Mouse (Mus musculus) cerebellum, adult 2 months (tissue): ENCODE data around the gene Olfr669. TPM values are rescaled to one million over a fixed set of nuclear protein-coding genes. Genes with fewer than 3 reads are reported as not detected.
"Not testable (repeated sequence)": the region's sequence is repeated elsewhere in the genome, so short reads cannot be mapped to it uniquely, and the experiment has no call there.

Experiments used
- DNase-seq, 2 experiments: peaks; one replicate each; pipeline ENCODE4 v3.0.0; 2021
- H3K27ac ChIP-seq: fragments of 200-500 bp; 2 replicates; pipeline ENCODE4 v1.5.1; 2012; ENCODE audit warnings: low read length, control low read depth, inconsistent platforms; ENCODE audit not compliant: insufficient read depth
- H3K27me3 ChIP-seq: fragments of 200-500 bp; 2 replicates; pipeline ENCODE4 v1.6.1; 2012; ENCODE audit warnings: inconsistent platforms, mild to moderate bottlenecking, low read length, moderate library complexity; ENCODE audit not compliant: control insufficient read depth, insufficient read depth
- H3K4me1 ChIP-seq: fragments of 200-500 bp; 2 replicates; pipeline ENCODE4 v1.6.1; 2011; ENCODE audit warnings: low read length; ENCODE audit not compliant: control insufficient read depth, insufficient read depth
- H3K4me3 ChIP-seq: fragments of 200-500 bp; replicated peaks from 2 replicates; pipeline ENCODE3; 2011; ENCODE audit warnings: mild to moderate bottlenecking, low read depth, low read length, control low read depth; ENCODE audit not compliant: insufficient read depth
- CTCF ChIP-seq: fragments of 200-500 bp; IDR thresholded peaks from 2 replicates; pipeline ENCODE4 v1.5.1; 2011; ENCODE audit warnings: low read depth, mild to moderate bottlenecking, control low read depth, low read length, moderate library complexity, borderline replicate concordance; ENCODE audit not compliant: insufficient read depth
- POLR2A ChIP-seq: fragments of 200-500 bp; IDR thresholded peaks from 2 replicates; pipeline ENCODE4 v1.6.1; 2011; ENCODE audit warnings: low read length, control low read depth, borderline replicate concordance; ENCODE audit not compliant: insufficient read depth
- WGBS: fragments of 180-500 bp; shearing (Covaris S2); methylation state at CpG from one replicate; pipeline ENCODE4 v1.1.7; 2018; 5-methylcytosine and 5-hydroxymethylcytosine counted together
- polyA plus RNA-seq: library from polyadenylated mRNA; depleted of rRNA; stranded (reverse); fragments of >200 nt; gene quantifications from 2 replicates; pipeline ENCODE4 v1.2.3, GENCODE M21; 2012; rRNA removed

The Olfr669 gene
- polyA plus RNA-seq, result not detected in 2 replicates

- H3K27ac ChIP-seq, result no peak within 1 kb of the TSS
- H3K4me3 ChIP-seq, result no peak within 1 kb of the TSS
- WGBS, result 91% methylated on average over 1 of the region's 1 CpGs
- H3K4me1 ChIP-seq, result no peaks in the 10 kb centered on the region
- TF ChIP-seq CTCF (no peak), POLR2A (no peak)
- H3K27me3 ChIP-seq, result no peaks in the 10 kb centered on the region
- no peak for DNase-seq
Measured at GRCm38 (mm10) chr7:104933940-104934339, at the start of gene Olfr669. TSS of gene Olfr669 (plus strand) at chr7:104934240.

- no peak within 1 kb of the TSS for H3K4me3 ChIP-seq
- 82% methylated on average over 2 of the region's 2 CpGs for WGBS
- no peak within 1 kb of the TSS for H3K27ac ChIP-seq
Measured at GRCm38 (mm10) chr7:104895852-104896251, 38.2 kb upstream of the Olfr669 start, which contains the start of gene Olfr666. TSS of gene Olfr666 (minus strand) at chr7:104895952.

GRCm38 (mm10) chr7:104921382-104921781, 12.7 kb upstream of the Olfr669 start, which contains the start of gene Olfr667:
TSS of gene Olfr667 (minus strand) at chr7:104921482.
- no peak for DNase-seq
- Histone ChIP-seq H3K4me1 (no peaks in the 10 kb centered on the region), H3K27ac (no peak within 1 kb of the TSS), H3K27me3 (no peaks in the 10 kb centered on the region), H3K4me3 (no peak within 1 kb of the TSS)
- TF ChIP-seq POLR2A (no peak), CTCF (no peak)
- WGBS, result 76% methylated on average over 1 of the region's 1 CpGs

More at GRCm38 (mm10) chr7:104895852-104896251, 38.2 kb upstream of the Olfr669 start, which contains the start of gene Olfr666:
- Histone ChIP-seq H3K27me3 (no peaks in the 10 kb centered on the region), H3K4me1 (no peaks in the 10 kb centered on the region)
- DNase-seq, result no peak
- TF ChIP-seq CTCF, result no peak

GRCm38 (mm10) chr7:104927957-104928356, 6.1 kb upstream of the Olfr669 start, which contains the start of gene Olfr668:
TSS of gene Olfr668 (minus strand) at chr7:104928057.
- WGBS, result 73% methylated on average over 1 of the region's 1 CpGs
- no peak within 1 kb of the TSS for H3K27ac ChIP-seq
- no peak within 1 kb of the TSS for H3K4me3 ChIP-seq
- no peak for DNase-seq
- H3K4me1 ChIP-seq, result no peaks in the 10 kb centered on the region
- H3K27me3 ChIP-seq, result no peaks in the 10 kb centered on the region
- no peak for TF ChIP-seq POLR2A
- no peak for TF ChIP-seq CTCF

GRCm38 (mm10) chr7:104950234-104950633, 16.2 kb downstream of the Olfr669 start:
- H3K4me3 ChIP-seq, H3K27ac ChIP-seq, DNase-seq, H3K27me3 ChIP-seq, H3K4me1 ChIP-seq: not testable (repeated sequence)
- WGBS, result 93% methylated on average over 16 of the region's 16 CpGs

GRCm38 (mm10) chr7:104962520-104962919, 28.5 kb downstream of the Olfr669 start, which contains the start of gene Olfr670:
TSS of gene Olfr670 (minus strand) at chr7:104962620.
- no peak within 1 kb of the TSS for H3K27ac ChIP-seq

GRCm38 (mm10) chr7:104972507-104972906, 38.5 kb downstream of the Olfr669 start:
- not testable (repeated sequence) for H3K27me3 ChIP-seq, H3K4me3 ChIP-seq, DNase-seq, H3K27ac ChIP-seq, H3K4me1 ChIP-seq
- 59% methylated on average over 2 of the region's 2 CpGs for WGBS

More at GRCm38 (mm10) chr7:104962520-104962919, 28.5 kb downstream of the Olfr669 start, which contains the start of gene Olfr670:
- no peak for DNase-seq
- TF ChIP-seq POLR2A, result no peak
- H3K4me3 ChIP-seq, result no peak within 1 kb of the TSS
- WGBS, result 55% methylated on average over 1 of the region's 1 CpGs
- no peaks in the 10 kb centered on the region for H3K27me3 ChIP-seq
- no peaks in the 10 kb centered on the region for H3K4me1 ChIP-seq

- no peak for DNase-seq
- H3K27ac ChIP-seq, result no peak within 1 kb of the TSS
- H3K4me3 ChIP-seq, result no peak within 1 kb of the TSS
- WGBS, result 70% methylated on average over 1 of the region's 1 CpGs
- H3K27me3 ChIP-seq, result no peaks in the 10 kb centered on the region
- TF ChIP-seq POLR2A (no peak), CTCF (no peak)
- no peaks in the 10 kb centered on the region for H3K4me1 ChIP-seq
Measured at GRCm38 (mm10) chr7:104979026-104979425, 45.0 kb downstream of the Olfr669 start, which contains the start of gene Olfr671. TSS of gene Olfr671 (minus strand) at chr7:104979126.

Other genes starting within 250 kb of the Olfr669 start
- not detected in 2 replicates for gene Olfr661, start 247.7 kb upstream of the Olfr669 start, polyA plus RNA-seq
- gene Usp17le, start 156.8 kb upstream of the Olfr669 start, polyA plus RNA-seq, result not detected in 2 replicates
- not detected in 2 replicates for gene Usp17lb, start 91.6 kb upstream of the Olfr669 start, polyA plus RNA-seq
- not detected in 2 replicates for gene Usp17la, start 77.2 kb upstream of the Olfr669 start, polyA plus RNA-seq
- not detected in 2 replicates for gene Olfr665, start 56.2 kb upstream of the Olfr669 start, polyA plus RNA-seq
- not detected in 2 replicates for gene Olfr666, start 38.3 kb upstream of the Olfr669 start, polyA plus RNA-seq
- gene Olfr667, start 12.8 kb upstream of the Olfr669 start, polyA plus RNA-seq, result not detected in 2 replicates
- not detected in 2 replicates for gene Olfr668, start 6.2 kb upstream of the Olfr669 start, polyA plus RNA-seq
- gene Olfr670, start 28.4 kb downstream of the Olfr669 start, polyA plus RNA-seq, result not detected in 2 replicates
- gene Olfr671, start 44.9 kb downstream of the Olfr669 start, polyA plus RNA-seq, result not detected in 2 replicates
- gene Olfr672, start 67.8 kb downstream of the Olfr669 start, polyA plus RNA-seq, result not detected in 2 replicates
- gene Olfr675, start 94.2 kb downstream of the Olfr669 start, polyA plus RNA-seq, result not detected in 2 replicates
- gene Olfr676, start 98.5 kb downstream of the Olfr669 start, polyA plus RNA-seq, result not detected in 2 replicates
- gene Olfr677, start 117.1 kb downstream of the Olfr669 start, polyA plus RNA-seq, result not detected in 2 replicates
- not detected in 2 replicates for gene Olfr678, start 130.2 kb downstream of the Olfr669 start, polyA plus RNA-seq
- gene Olfr679, start 147.0 kb downstream of the Olfr669 start, polyA plus RNA-seq, result not detected in 2 replicates
- gene Olfr680-ps1, start 158.6 kb downstream of the Olfr669 start, polyA plus RNA-seq, result not detected in 2 replicates
- gene Olfr681, start 182.6 kb downstream of the Olfr669 start, polyA plus RNA-seq, result not detected in 2 replicates
- gene Olfr683, start 212.8 kb downstream of the Olfr669 start, polyA plus RNA-seq, result not detected in 2 replicates
- not detected in 2 replicates for gene Olfr684, start 229.4 kb downstream of the Olfr669 start, polyA plus RNA-seq